Mouse (Mus musculus) ovary, postnatal 10 days (tissue): Measurements from ENCODE around the gene Neu4.
"Not testable (repeated sequence)": the region's sequence is repeated elsewhere in the genome, so short reads cannot be mapped to it uniquely, and the experiment has no call there.

Experiments
- DNase-seq: peaks from one replicate; pipeline ENCODE4 v3.0.0; 2022; ENCODE audit warnings: low spot score

Gene Neu4

GRCm38 (mm10) chr1:94020151-94020550 lies at the start of gene Neu4:
Gene Neu4 (plus strand): TSS chr1:94020451.
- DNase-seq, result no peak

GRCm38 (mm10) chr1:93970797-93971196 lies 49.5 kb upstream of the Neu4 start:
- not testable (repeated sequence) for DNase-seq

- not testable (repeated sequence) for DNase-seq
Measured at GRCm38 (mm10) chr1:93975764-93976163, 44.5 kb upstream of the Neu4 start.

DNA sequence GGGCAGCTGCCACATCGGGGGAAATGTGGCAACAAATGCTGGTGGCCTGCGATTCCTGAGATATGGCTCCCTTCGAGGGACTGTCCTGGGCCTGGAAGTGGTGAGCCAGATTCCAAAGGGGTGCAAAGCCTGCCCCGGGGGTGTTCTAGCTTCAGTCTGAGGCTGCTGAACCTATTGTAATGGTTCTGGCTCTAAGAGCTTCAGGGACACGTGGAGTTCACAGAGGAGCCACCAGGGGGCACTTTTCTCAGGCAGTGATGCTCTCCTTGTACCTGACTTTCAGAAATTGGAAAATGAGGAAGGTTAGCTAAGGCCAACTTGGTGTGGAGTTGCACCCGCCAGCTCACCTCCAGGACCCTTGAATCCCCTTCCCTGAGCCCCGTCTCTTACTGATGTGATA lies 42.0 kb upstream of the Neu4 start:
- not testable (repeated sequence) for DNase-seq

DNA sequence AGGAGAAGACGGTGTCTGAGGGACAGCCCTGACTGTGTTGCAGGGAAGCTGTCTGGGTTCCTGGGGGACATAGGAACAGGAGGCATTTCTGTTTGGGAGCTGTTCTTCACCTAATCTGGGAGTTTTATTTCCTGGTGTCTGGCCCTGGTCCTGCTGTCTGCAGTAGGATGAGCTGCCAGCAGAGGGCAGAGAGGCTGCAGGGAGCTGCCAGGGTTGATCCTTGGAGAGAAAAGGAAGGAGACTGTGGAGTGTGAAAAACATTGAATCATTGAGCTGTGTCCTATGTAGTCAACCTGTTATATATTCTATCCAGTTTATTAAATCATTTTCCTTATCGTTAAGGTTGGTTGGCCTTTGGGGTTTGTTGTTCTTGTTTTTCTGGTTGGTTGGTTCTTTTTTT lies 39.3 kb upstream of the Neu4 start:
- DNase-seq, result not testable (repeated sequence)

- DNase-seq, result no peak
Measured at GRCm38 (mm10) chr1:93986167-93986566, 34.1 kb upstream of the Neu4 start.

- DNase-seq, result no peak
Measured at GRCm38 (mm10) chr1:93988786-93989185, 31.5 kb upstream of the Neu4 start.

DNA sequence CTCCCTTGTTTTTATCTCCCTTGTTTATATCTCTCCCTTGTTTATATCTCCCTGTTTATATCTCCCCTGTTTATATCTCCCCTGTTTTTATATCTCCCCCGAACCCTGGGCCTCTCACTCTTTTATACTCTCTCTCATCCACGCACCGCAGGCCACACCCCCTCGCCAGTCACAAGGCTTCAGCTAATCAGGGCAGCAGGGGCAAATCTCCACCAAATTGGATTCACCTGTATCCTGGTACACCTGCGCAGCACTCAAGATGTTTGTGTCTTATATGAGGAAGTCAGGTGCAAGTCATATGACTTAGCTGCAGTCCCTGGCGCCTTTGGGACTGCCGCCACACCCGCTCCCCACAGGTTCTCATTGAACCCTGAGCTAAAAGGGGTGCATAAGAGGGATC lies 30.0 kb upstream of the Neu4 start, which contains the start of gene Gal3st2c:
Gene Gal3st2c, plus strand, starts transcription at position 301 of the 400 bp plus-strand sequence.
- DNase-seq, result not testable (repeated sequence)

DNA sequence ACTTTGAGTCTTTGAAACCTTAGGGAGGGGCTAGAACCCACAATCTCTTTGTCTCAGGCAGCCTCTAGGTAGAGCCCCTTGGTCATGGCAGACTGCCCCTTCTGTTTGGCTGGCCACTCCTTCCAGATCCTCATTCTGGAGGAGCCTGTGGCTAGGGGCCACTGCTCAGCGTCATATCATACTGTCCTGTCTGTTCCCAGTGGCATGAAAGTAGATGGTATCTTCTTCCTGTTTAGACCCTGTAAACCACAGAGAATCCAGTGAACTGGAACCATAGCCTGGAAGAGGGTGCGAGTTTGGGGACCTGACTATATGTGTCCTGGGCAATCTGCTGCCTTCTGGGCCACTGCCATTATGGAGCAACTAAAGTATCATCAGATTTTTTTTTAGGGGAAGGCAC lies 29.2 kb upstream of the Neu4 start:
- not testable (repeated sequence) for DNase-seq

- not testable (repeated sequence) for DNase-seq
Measured at GRCm38 (mm10) chr1:93991491-93991890, 28.8 kb upstream of the Neu4 start.

GRCm38 (mm10) chr1:94001023-94001422 lies 19.2 kb upstream of the Neu4 start:
- DNase-seq, result no peak

DNA sequence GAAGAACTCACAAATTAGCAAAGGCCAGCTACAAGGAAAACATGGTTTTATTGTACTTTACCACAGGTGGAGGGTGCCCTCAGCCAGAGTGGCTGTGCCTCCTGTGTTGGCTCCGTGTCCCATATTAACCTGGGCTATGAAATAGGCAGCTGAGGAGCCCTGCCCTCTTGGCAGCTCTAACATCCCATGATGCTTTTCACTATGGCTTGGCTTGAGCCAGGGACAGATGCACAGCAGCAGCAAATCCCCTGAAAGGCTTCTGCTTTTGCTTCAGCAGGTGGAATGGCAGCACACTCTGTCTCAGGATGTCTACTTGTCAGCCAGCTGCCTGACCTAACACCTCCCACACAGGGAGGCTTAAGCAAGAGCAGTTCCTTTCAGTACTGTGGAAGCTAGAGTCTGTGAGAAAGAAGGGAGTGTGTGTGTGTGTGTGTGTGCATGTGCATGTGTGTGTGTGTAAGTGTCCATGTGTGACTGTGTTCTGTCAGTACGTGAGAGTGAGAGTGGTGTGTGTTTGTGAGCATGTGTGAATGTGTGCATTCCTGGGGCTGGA lies 14.2 kb upstream of the Neu4 start:
- DNase-seq, result not testable (repeated sequence)

- not testable (repeated sequence) for DNase-seq
Measured at GRCm38 (mm10) chr1:94008826-94009225, 11.4 kb upstream of the Neu4 start.

- no peak for DNase-seq
Measured at GRCm38 (mm10) chr1:94011643-94012042, 8.6 kb upstream of the Neu4 start.

- no peak for DNase-seq
Measured at GRCm38 (mm10) chr1:94027506-94028108, 7.4 kb downstream of the Neu4 start.

DNA sequence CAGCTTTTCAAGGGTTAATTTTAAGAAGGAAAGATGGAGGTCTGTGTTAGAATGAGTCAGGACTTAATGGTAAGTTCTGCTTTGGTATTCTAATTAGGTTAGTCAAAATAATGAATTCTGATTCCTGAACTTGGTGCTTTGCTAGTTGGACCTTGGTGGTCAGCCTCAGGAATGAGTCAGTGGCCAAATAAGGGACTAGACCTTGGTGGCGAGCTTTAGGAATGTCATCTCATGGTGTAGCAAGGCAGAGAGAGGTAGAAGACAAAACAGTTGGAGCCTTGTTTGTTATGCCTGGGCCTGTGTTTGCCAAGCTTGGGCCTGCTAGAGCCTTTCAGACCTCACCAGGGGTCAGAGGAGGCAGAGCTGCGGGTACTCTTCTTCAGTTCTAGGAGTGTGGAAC lies 8.5 kb downstream of the Neu4 start:
- no peak for DNase-seq

GRCm38 (mm10) chr1:94033075-94033602 lies 12.9 kb downstream of the Neu4 start:
- DNase-seq, result no peak

- DNase-seq, result peak; percentile 51
Measured at GRCm38 (mm10) chr1:94034984-94035743, 14.9 kb downstream of the Neu4 start.

GRCm38 (mm10) chr1:94040391-94040790 lies 20.1 kb downstream of the Neu4 start:
- no peak for DNase-seq

DNA sequence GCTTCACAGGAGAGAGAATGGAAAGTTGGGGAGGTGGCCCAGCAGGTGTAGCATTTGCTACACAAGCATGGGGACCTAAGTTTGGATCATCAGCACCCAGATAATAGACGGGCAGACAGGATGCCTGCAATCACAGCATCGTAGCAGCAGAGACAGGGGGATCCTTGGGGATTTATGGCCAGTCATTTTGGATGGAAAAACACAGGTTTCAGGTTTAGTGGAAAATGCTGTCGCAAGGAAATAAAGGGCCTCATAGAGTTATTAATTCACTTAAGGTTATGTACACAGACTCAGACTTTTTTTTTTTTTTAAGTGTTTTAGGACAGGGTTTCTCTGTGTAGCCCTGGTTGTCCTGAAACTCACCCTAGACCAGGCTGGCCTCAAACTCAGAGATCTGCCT lies 25.3 kb downstream of the Neu4 start:
- no peak for DNase-seq

GRCm38 (mm10) chr1:94046544-94046943 lies 26.3 kb downstream of the Neu4 start:
- no peak for DNase-seq

- no peak for DNase-seq
Measured at GRCm38 (mm10) chr1:94051104-94051503, 30.9 kb downstream of the Neu4 start.

DNA sequence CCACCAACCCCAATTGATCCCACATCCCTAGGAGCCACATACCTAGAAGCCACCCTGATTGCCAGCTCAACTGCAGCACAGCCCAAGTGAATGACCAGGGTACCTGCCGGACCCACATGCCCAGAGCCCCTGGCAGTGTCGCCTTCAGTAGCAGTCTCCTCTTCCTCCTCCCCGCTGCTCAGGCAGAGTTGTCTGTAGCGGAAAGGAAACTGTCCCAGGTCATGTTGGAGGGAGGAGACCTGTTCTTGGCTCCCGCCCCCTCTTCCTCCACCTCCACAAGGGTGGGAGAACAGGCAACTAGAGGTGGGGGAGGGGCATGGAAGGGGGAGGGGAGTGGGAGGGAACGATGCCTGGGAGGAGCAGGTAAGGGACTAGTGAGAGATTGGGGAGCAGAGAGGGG lies 32.1 kb downstream of the Neu4 start, which contains the start of gene Pdcd1:
Gene Pdcd1, minus strand, starts transcription at position 181 of the 400 bp plus-strand sequence.
- no peak for DNase-seq
